Mouse (Mus musculus) cerebellum, adult 8-10 months (tissue): Measurements from ENCODE around the gene Tmx2.
A peak's percentile ranks its signal among the peaks of the same experiment; 100 is the strongest.

Experiments
- DNase-seq: peaks from one replicate; pipeline ENCODE4 v3.0.0; 2022

The Tmx2 gene

DNA sequence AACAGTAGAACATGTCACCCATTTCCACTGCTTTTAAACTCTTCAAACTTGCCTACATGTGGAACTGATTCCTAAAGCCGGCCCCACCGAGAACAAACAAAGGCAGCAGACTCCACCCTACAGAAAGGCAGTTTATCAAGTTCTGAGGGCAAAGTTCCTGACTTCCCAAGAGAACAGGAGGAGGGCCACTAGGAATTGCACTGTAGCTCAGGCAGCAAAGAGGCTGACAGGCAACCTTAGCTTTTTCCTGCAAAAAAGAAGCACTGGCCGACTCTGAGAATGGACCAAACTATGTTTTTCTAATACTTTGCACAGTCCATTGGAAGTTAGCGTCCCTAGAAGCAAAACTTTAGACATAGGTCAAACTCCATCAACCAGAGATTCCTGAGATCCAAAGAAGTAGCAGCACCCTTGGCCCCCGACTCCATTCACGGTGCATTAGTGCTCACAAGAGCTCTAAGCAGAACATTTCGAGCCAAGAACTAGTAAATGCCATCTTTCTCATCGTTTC is 42.7 kb downstream of the Tmx2 start:
- no peak for DNase-seq

- DNase-seq = peak; percentile 44
Observed at GRCm38 (mm10) chr2:84635611-84636010, 43.3 kb downstream of the Tmx2 start.

- no peak for DNase-seq
Observed at GRCm38 (mm10) chr2:84634934-84635482, 43.9 kb downstream of the Tmx2 start.

GRCm38 (mm10) chr2:84634006-84634405 is 44.9 kb downstream of the Tmx2 start:
- DNase-seq = no peak

- no peak for DNase-seq
Observed at GRCm38 (mm10) chr2:84632999-84633398, 45.9 kb downstream of the Tmx2 start.

DNA sequence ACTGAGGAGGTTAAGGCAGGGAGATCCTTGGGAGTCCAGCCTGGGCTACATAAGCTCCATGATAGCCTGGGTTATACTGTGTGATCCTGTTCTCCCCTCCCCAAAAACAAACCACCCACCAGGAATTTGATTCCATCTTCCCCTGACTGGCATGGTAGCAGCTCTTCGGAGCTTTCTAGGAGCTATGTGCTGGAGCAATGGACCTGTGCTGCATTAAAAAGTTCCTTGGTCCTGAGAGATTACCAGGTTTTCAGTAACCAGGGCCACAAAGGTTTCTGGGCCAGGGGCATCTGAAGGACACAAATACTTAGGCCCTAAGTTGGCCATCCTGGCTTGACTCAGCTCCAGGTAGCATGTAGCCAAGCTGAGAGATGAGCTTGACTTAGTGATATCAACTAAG is 46.9 kb downstream of the Tmx2 start:
- DNase-seq = no peak

DNA sequence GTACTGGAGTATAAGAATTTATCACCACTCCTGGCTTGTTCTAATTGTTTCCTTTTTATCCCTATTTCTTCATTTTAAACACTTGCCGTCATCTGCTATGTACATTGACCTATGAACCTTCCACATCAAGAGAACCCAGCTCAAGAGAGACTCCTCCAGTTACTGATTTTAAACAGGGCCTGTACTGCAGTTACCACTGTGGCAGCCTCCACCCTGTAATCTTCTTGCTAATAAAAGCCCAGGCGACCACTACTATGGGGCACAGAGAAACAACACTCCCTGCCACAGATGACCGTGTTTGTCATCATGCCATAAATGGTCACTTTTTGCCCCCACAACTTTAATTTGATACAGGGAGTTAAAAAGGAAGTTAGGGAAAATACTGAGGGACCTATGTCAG is 51.9 kb downstream of the Tmx2 start:
- no peak for DNase-seq

DNA sequence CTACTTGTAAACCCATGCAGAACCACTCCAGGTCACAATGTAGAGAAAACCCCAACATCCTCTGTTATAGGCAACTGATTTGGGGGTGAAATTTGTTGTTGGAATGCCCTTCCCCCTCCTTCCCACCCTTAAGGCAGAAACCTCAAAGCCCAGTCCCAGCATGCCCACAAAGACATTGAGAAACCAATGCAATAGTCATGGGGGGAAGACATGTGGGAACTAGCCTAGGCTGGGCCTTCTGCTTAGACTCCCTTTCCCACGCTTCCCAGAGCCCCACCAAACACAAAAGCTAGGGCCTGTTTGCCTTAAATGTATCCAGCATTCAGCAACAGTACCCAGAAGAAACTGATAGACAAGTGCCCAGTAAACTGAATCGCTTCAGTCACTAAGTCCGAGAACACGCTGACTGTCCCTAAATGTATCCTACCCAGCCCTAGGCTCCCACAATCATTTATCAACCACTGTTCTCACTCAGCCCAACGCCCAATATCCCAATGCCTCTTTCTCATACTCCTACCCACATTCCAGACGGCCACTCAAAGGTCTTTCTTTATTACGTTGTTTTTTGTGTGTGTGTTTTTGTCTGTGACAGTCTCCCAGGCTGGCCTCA is 52.5 kb downstream of the Tmx2 start:
- no peak for DNase-seq

DNA sequence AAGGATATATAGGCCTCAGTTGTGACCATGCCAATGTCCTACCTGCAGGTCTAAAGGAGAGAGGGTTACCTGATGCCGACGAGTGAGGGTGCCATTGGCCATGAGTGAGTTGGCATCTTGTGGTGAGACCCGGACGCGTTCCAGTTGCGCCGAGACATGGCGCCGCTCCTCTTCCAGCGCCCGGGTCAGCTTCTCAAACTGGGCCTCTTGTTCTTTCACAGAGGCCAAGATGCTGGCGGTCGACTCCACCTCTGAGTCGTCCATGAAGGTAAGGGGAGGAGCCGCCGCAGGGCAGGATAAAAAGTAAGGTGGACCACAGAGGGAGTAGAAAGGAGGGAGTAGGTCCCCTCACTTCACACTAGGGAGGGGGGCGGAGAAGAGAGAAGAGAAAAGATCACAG is 54.7 kb downstream of the Tmx2 start:
- no peak for DNase-seq

DNA sequence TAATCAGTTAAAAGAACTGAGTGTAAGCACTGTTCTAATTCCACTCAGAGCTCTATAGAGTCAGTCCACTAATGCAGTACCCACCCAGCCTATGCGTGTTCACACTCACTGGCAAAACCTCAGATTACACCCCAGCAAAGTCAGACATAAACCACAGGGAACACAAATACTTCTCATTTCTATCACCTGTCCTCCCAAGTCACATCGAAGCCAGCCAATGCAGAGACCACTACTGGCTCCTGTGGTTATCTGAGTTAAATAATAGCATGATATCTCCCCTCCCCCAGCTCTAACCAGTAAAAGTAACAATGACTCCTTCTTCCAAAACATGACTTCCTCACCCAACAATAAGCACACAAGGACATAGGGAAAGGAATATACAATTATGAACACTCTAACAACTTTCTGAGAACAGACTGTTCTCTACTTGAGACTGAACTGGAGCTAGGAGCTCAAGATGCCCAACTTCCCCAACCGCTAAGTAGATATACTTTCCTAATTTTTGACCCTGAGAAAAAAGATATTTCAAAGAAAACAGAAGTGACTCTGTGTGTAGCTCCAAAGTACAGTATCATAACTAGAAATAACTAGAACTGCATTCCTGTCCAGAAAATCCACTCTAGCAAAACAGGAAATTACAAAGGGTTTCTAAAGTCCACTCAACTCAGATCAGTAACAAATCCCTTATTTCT is 55.4 kb downstream of the Tmx2 start:
- no peak for DNase-seq

DNA sequence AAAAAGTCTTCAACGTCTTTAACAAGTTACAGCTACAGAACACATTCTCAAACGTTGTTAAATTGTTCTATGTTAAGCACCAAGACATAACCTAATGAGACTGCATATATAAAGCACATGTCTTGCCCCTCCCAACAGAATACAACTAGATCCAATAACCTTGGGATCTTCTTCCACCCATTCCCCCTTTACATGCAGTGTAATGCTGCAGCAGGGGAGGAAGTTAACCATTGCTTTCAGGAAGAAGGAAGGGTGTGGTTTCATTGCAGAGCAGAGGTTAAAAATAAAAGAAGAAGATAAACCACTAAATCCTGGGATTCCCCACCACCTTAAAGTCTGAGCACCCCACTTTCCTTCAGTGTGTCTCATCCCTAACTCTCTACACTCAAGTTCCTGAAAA is 56.3 kb downstream of the Tmx2 start:
- DNase-seq = no peak
